Mouse (Mus musculus) adrenal gland, adult 18-20 months (tissue): ENCODE results near the gene Slc38a10. TPM values are rescaled to one million over a fixed set of nuclear protein-coding genes. Genes with fewer than 3 reads are reported as not detected.

ENCODE experiments used
- DNase-seq, 2 experiments: peaks; one replicate each; pipeline ENCODE4 v3.0.0; 2021 to 2022; ENCODE audit warnings: low spot score in 2 of 2
- microRNA-seq, 2 experiments: library from miRNA; unstranded; fragments of <30 nt; microRNA quantifications; one replicate each; pipeline ENCODE4 v1.2.0; 2021; ENCODE audit warnings: borderline number of aligned reads in 2 of 2
- total RNA-seq, 2 experiments: library from RNA; stranded (reverse); gene quantifications; 1 replicate in 1 of 2; 2 replicates in 1 of 2; pipeline ENCODE4 v1.2.3; 2021

The Slc38a10 gene
- total RNA-seq, 2 experiments from 2014 or later: 147 to 177 TPM

DNA sequence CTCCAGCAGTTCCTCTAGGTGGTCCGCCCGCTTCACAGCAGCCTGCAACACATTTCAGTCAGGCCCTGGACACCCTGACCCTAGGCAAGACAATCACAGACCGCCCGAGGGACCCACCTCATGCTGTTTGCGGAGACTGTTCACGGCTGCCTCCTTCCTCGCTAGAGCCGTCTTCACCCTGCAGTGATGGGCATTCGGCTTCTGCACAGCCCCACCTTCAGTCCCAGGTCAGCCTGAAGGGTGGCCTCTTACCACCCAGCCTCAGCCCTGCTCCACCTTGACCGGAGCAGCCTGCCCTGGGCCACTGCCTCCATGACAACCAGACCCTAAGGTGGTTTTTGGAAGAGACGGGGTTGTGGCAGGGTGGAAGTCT, 86.5 kb downstream of the Slc38a10 start:
- DNase-seq: no peak

DNA sequence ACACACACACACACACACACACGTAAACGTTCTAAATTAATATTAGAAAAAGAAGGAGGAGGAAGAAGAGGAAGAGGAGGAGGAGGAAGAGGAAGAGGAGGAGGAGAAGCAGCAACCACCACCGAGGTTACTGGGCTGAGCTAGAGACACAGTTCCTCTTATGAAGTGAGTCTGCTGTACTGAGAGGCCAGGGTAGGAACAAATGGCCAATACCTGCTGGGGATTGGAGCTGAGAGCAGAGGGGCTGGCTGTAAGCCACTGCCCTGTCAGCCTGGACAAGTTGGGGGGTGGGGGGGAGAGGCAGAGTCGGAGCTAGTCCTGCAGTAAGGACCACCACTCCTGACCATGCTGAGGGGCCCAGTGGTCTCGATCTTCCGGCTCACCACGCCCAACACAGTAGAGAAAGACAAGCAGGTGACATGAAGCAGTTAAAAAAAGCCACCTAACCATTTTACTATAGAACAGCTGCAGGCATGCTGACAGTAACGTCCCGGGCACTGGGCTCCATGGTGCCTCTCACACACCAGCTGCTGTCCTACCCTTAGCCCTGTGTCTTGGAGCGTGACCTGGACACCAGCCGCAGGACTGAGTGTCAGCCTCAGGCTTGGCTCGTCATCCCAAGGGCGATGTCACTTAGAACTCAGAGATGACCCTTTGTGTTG, 87.0 kb downstream of the Slc38a10 start:
- no peak for DNase-seq

DNA sequence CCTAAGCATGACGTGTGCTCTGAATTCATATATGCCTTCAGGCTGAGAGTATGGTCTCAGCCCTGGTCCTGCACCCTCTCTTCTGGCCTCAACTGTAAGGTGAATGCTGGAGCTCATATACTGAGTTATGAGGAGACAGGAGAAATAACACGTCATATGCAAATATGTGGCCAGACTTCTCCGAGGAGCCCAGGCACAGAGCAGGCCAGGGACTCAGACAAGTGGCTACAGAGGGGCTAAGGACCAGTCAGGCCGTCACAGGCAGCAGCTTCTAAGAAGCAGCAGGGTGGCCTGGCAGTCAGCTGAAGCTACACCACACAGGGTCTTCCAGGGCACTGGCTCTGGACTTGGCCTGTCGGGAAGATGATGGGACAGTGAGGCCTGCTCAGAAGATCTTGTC, 87.8 kb downstream of the Slc38a10 start:
- no peak for DNase-seq

DNA sequence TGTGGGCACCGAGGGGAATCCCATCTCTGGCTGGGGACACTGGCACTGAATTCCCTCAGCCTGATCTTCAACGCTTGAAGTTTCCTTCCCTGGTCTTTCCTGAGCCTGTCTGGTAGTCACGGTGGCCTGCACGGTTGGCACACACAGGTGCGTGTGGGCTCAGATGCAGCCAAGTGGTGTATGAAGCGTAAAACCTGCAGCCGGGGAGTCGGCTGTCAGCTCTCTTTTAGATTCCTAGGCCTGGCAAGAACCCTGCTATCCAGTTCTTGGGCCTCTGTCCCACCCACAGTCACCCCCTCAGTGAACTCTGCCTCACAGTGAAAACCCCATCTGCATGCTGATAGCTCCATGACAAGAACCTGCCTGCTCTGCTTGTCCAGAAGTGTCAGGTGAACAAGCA, 90.5 kb downstream of the Slc38a10 start:
- no peak for DNase-seq

DNA sequence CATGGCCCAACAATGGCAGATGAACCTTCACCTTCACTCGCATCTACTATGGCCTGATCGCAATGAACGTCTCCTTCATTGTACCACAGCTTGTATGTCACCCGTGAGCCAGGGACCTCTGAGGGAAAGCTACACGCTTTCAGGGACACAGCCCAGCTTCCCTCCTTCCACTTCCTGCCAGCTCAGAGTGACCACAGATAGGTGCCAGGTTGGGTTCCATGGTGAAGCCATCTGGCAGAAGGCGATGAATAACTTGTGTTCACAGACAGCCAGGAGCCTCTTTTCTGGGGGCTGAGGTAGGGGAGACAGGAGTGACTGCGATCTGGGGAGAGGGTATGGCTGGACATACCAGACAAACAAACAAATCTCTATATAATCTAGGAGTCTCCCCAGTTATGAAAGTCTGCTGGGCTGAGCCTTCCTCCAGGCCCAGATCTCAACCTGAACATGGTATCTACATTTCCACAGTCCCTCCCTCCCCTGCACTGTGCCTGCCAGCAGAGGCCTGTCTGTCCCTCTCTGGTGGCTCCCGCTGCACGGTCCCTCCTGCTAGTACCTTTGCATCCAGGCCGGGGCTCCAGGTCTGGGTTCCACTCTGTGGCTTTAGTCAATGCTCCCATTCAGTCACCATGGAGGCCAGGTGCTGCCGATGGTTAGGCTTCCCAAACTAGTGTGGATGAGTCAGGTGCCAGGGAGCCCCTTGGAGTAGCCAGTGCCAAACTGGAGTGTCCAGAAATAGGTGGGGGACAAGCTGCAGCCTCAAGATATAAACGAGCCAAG, 95.0 kb downstream of the Slc38a10 start:
- no peak for DNase-seq

Small RNAs within 50 kb of the gene (microRNA-seq; reads per million reads assigned to microRNA genes)
- gene Gm25948: 0 to 0.95 reads per million in 2 experiments

Other genes with a start within 250 kb of the Slc38a10 start
- 10 to 100 TPM; 32.3 to 33.3 TPM for gene Chmp6, start 237.9 kb downstream of the Slc38a10 start, total RNA-seq
- gene Baiap2, start 208.6 kb downstream of the Slc38a10 start, total RNA-seq: 10 to 100 TPM; 16.5 to 31.7 TPM
- gene Aatk, start 104.2 kb downstream of the Slc38a10 start, total RNA-seq: 10 to 100 TPM; 10.3 to 22.0 TPM
- 10 to 100 TPM; 11.7 to 90.0 TPM for gene Cep131, start 64.5 kb downstream of the Slc38a10 start, total RNA-seq
- gene Tepsin, start 52.6 kb downstream of the Slc38a10 start, total RNA-seq: 10 to 100 TPM; 12.3 to 15.4 TPM
- 10 to 100 TPM; 54.9 to 62.9 TPM for gene Ndufaf8, start 52.4 kb downstream of the Slc38a10 start, total RNA-seq
- 1 to 10 TPM; 7.8 to 8.9 TPM for gene Bahcc1, start 81.6 kb upstream of the Slc38a10 start, total RNA-seq
- 1,000 to 10,000 TPM in 1 of 2 experiments, 100 to 1,000 TPM in 1; 972 to 2,157 TPM for gene Actg1, start 197.2 kb upstream of the Slc38a10 start, total RNA-seq
- under 1 TPM in 1 of 2 experiments, not detected in 1; 0.33 TPM for gene Fscn2, start 210.2 kb upstream of the Slc38a10 start, total RNA-seq
- 10 to 100 TPM; 15.1 to 19.7 TPM for gene Faap100, start 227.4 kb upstream of the Slc38a10 start, total RNA-seq